Mouse (Mus musculus): ENCODE results near the gene Nmur1. TPM values are rescaled to one million over a fixed set of nuclear protein-coding genes. Genes with fewer than 3 reads are reported as not detected.

The Nmur1 gene
- polyA plus RNA-seq, 1 experiment from 2014 or later, result not detected

GRCm38 (mm10) chr1:86360441-86360840 lies 65.6 kb downstream of the Nmur1 start:
- H3K36me3 ChIP-seq, result peaks cover 27% of the 10 kb centered on the region
- H3K4me1 ChIP-seq, result peaks cover 33% of the 10 kb centered on the region
- H3K27ac ChIP-seq (replicated peaks), result peak overlapping the region; percentile 98
- peak overlapping the region; percentile 86 for H3K4me3 ChIP-seq
- WGBS, result 20% methylated on average over 12 of the region's 12 CpGs
- no peaks in the 10 kb centered on the region for H3K27me3 ChIP-seq (ENCODE audit: low read depth, poor library complexity, severe bottlenecking)
- H3K9me3 ChIP-seq (replicated peaks), result no peaks in the 10 kb centered on the region
- no peak for DNase-seq (ENCODE audit: low spot score)

GRCm38 (mm10) chr1:86359798-86360179 lies 66.2 kb downstream of the Nmur1 start:
- no peak for DNase-seq (ENCODE audit: low spot score)
- Histone ChIP-seq H3K4me3 (peak overlapping the region; percentile 86), H3K4me1 (peaks cover 33% of the 10 kb centered on the region), H3K36me3 (peaks cover 34% of the 10 kb centered on the region), H3K27ac (replicated peaks) (peak overlapping the region; percentile 98), H3K27me3 (ENCODE audit: low read depth, poor library complexity, severe bottlenecking) (no peaks in the 10 kb centered on the region), H3K9me3 (replicated peaks) (no peaks in the 10 kb centered on the region)
- WGBS, result under 1% methylated on average over 26 of the region's 26 CpGs

- peak; percentile 99 for DNase-seq (ENCODE audit: low spot score)
- peaks cover 33% of the 10 kb centered on the region for H3K4me1 ChIP-seq
- WGBS, result under 1% methylated on average over 102 of the region's 102 CpGs
- no peaks in the 10 kb centered on the region for H3K27me3 ChIP-seq (ENCODE audit: low read depth, poor library complexity, severe bottlenecking)
- peak within 1 kb of the TSS; percentile 86 for H3K4me3 ChIP-seq
- H3K36me3 ChIP-seq, result peaks cover 40% of the 10 kb centered on the region
- H3K27ac ChIP-seq (replicated peaks), result peak within 1 kb of the TSS; percentile 98
- no peaks in the 10 kb centered on the region for H3K9me3 ChIP-seq (replicated peaks)
Measured at GRCm38 (mm10) chr1:86358906-86359797, 66.9 kb downstream of the Nmur1 start, which contains the start of gene Ncl. TSS of gene Ncl (minus strand) at chr1:86359400.

GRCm38 (mm10) chr1:86358229-86358905 lies 67.7 kb downstream of the Nmur1 start:
- WGBS, result under 1% methylated on average over 41 of the region's 41 CpGs
- Histone ChIP-seq H3K27ac (replicated peaks) (peak overlapping the region; percentile 98), H3K4me3 (peak overlapping the region; percentile 86), H3K4me1 (peaks cover 33% of the 10 kb centered on the region), H3K9me3 (replicated peaks) (no peaks in the 10 kb centered on the region), H3K36me3 (peaks cover 48% of the 10 kb centered on the region), H3K27me3 (ENCODE audit: low read depth, poor library complexity, severe bottlenecking) (no peaks in the 10 kb centered on the region)
- no peak for DNase-seq (ENCODE audit: low spot score)

GRCm38 (mm10) chr1:86354186-86354585 lies 71.8 kb downstream of the Nmur1 start:
- 90% methylated on average over 2 of the region's 2 CpGs for WGBS
- H3K9me3 ChIP-seq (replicated peaks), result no peaks in the 10 kb centered on the region
- no peak overlapping the region for H3K4me3 ChIP-seq
- no peaks in the 10 kb centered on the region for H3K27me3 ChIP-seq (ENCODE audit: low read depth, poor library complexity, severe bottlenecking)
- H3K4me1 ChIP-seq, result peaks cover 17% of the 10 kb centered on the region
- peaks cover 90% of the 10 kb centered on the region for H3K36me3 ChIP-seq
- no peak overlapping the region for H3K27ac ChIP-seq (replicated peaks)
- no peak for DNase-seq (ENCODE audit: low spot score)

GRCm38 (mm10) chr1:86350576-86350975 lies 75.5 kb downstream of the Nmur1 start:
- Histone ChIP-seq H3K27ac (replicated peaks) (no peak overlapping the region), H3K4me3 (no peak overlapping the region), H3K4me1 (no peaks in the 10 kb centered on the region), H3K27me3 (ENCODE audit: low read depth, poor library complexity, severe bottlenecking) (no peaks in the 10 kb centered on the region), H3K36me3 (peaks cover 99% of the 10 kb centered on the region), H3K9me3 (replicated peaks) (no peaks in the 10 kb centered on the region)
- 85% methylated on average over 8 of the region's 8 CpGs for WGBS
- DNase-seq (ENCODE audit: low spot score), result no peak

- Histone ChIP-seq H3K27ac (replicated peaks) (no peak overlapping the region), H3K9me3 (replicated peaks) (no peaks in the 10 kb centered on the region), H3K27me3 (ENCODE audit: low read depth, poor library complexity, severe bottlenecking) (no peaks in the 10 kb centered on the region), H3K36me3 (peaks cover 99% of the 10 kb centered on the region), H3K4me1 (no peaks in the 10 kb centered on the region), H3K4me3 (no peak overlapping the region)
- no peak for DNase-seq (ENCODE audit: low spot score)
- 91% methylated on average over 1 of the region's 1 CpGs for WGBS
Measured at GRCm38 (mm10) chr1:86349696-86350095, 76.3 kb downstream of the Nmur1 start.

- no peak overlapping the region for H3K4me3 ChIP-seq
- peaks cover 97% of the 10 kb centered on the region for H3K36me3 ChIP-seq
- H3K9me3 ChIP-seq (replicated peaks), result no peaks in the 10 kb centered on the region
- H3K27ac ChIP-seq (replicated peaks), result no peak overlapping the region
- no peaks in the 10 kb centered on the region for H3K27me3 ChIP-seq (ENCODE audit: low read depth, poor library complexity, severe bottlenecking)
- no peak for DNase-seq (ENCODE audit: low spot score)
- H3K4me1 ChIP-seq, result no peaks in the 10 kb centered on the region
- 94% methylated on average over 3 of the region's 3 CpGs for WGBS
Measured at GRCm38 (mm10) chr1:86349201-86349600, 76.8 kb downstream of the Nmur1 start.

- no peak for DNase-seq (ENCODE audit: low spot score)
- 78% methylated on average over 4 of the region's 4 CpGs for WGBS
Measured at GRCm38 (mm10) chr1:86348801-86349200, 77.2 kb downstream of the Nmur1 start.

GRCm38 (mm10) chr1:86348083-86348482 lies 77.9 kb downstream of the Nmur1 start:
- Histone ChIP-seq H3K27me3 (ENCODE audit: low read depth, poor library complexity, severe bottlenecking) (no peaks in the 10 kb centered on the region), H3K27ac (replicated peaks) (no peak overlapping the region), H3K4me3 (no peak overlapping the region), H3K4me1 (no peaks in the 10 kb centered on the region), H3K9me3 (replicated peaks) (no peaks in the 10 kb centered on the region), H3K36me3 (peaks cover 88% of the 10 kb centered on the region)
- DNase-seq (ENCODE audit: low spot score), result no peak
- 62% methylated on average over 1 of the region's 1 CpGs for WGBS

More at GRCm38 (mm10) chr1:86348801-86349200, 77.2 kb downstream of the Nmur1 start:
- H3K4me3 ChIP-seq, result no peak overlapping the region
- no peaks in the 10 kb centered on the region for H3K9me3 ChIP-seq (replicated peaks)
- no peaks in the 10 kb centered on the region for H3K4me1 ChIP-seq
- no peak overlapping the region for H3K27ac ChIP-seq (replicated peaks)
- no peaks in the 10 kb centered on the region for H3K27me3 ChIP-seq (ENCODE audit: low read depth, poor library complexity, severe bottlenecking)
- peaks cover 95% of the 10 kb centered on the region for H3K36me3 ChIP-seq

- no peak for DNase-seq (ENCODE audit: low spot score)
- Histone ChIP-seq H3K36me3 (peaks cover 84% of the 10 kb centered on the region), H3K4me1 (no peaks in the 10 kb centered on the region), H3K27ac (replicated peaks) (no peak overlapping the region), H3K4me3 (no peak overlapping the region), H3K27me3 (ENCODE audit: low read depth, poor library complexity, severe bottlenecking) (no peaks in the 10 kb centered on the region), H3K9me3 (replicated peaks) (no peaks in the 10 kb centered on the region)
- 67% methylated on average over 1 of the region's 1 CpGs for WGBS
Measured at GRCm38 (mm10) chr1:86347716-86348045, 78.3 kb downstream of the Nmur1 start.

GRCm38 (mm10) chr1:86346851-86347715 lies 78.9 kb downstream of the Nmur1 start:
- Histone ChIP-seq H3K4me1 (no peaks in the 10 kb centered on the region), H3K36me3 (peaks cover 78% of the 10 kb centered on the region), H3K4me3 (no peak overlapping the region), H3K27ac (replicated peaks) (no peak overlapping the region), H3K9me3 (replicated peaks) (no peaks in the 10 kb centered on the region), H3K27me3 (ENCODE audit: low read depth, poor library complexity, severe bottlenecking) (no peaks in the 10 kb centered on the region)
- WGBS, result 89% methylated on average over 3 of the region's 3 CpGs
- DNase-seq (ENCODE audit: low spot score), result no peak
